Comparison of ENCODE assay signal across 16 mouse cellular contexts in genomic region chr14:11865872-11866271, GRCm38 (mm10).
DNase-seq lines count a peak whose midpoint lies in the region; ATAC-seq and TF ChIP-seq lines count a peak whose summit lies in the region.
"Had no signal": no experiment of that assay in that cellular context is flagged by ENCODE, and none has a peak within 500 bp of the region (broad histone marks: within the 10 kb centered on the region; RNA-seq: fewer than 3 reads in every experiment).

No protein-coding gene starts in this region.

- no peak overlapping the region for H3K4me3 ChIP-seq in gastrocnemius, adult 2 months
- H3K4me3 ChIP-seq in kidney, adult 2 months (ENCODE audit: insufficient read depth, low read depth, low read length): no peak overlapping the region
- H3K4me3 ChIP-seq in liver, adult 2 months (ENCODE audit: insufficient read depth, low read depth, low read length): no peak overlapping the region
- no peak overlapping the region for H3K4me3 ChIP-seq in liver, embryonic 11.5 days (ENCODE audit: low read depth, low read length)
- H3K4me3 ChIP-seq: forebrain, embryonic 15.5 days; heart, embryonic 13.5 days; hindbrain, embryonic 15.5 days had no signal

- no peaks in the 10 kb centered on the region for H3K9me3 ChIP-seq in liver, embryonic 11.5 days (ENCODE audit: control insufficient read depth, low read length)
- H3K9me3 ChIP-seq: forebrain, embryonic 15.5 days; heart, embryonic 13.5 days; hindbrain, embryonic 15.5 days had no signal

- no peak for TF ChIP-seq CTCF in gastrocnemius, adult 2 months (IDR thresholded peaks at IDR 0.05)
- TF ChIP-seq CTCF in kidney, adult 2 months (conservative IDR thresholded peaks at IDR 0.05; ENCODE audit: insufficient read depth, insufficient read length, low read depth, low read length): no peak
- TF ChIP-seq CTCF in liver, adult 2 months (IDR thresholded peaks at IDR 0.05; ENCODE audit: low read depth, low read length): no peak

- H3K36me3 ChIP-seq in kidney, adult 2 months (ENCODE audit: control insufficient read depth, insufficient read depth, low read length): no peaks in the 10 kb centered on the region
- no peaks in the 10 kb centered on the region for H3K36me3 ChIP-seq in liver, adult 2 months (ENCODE audit: control insufficient read depth, insufficient read depth, low read length)
- H3K36me3 ChIP-seq in liver, embryonic 11.5 days (ENCODE audit: control insufficient read depth, insufficient read depth, low read length): no peaks in the 10 kb centered on the region
- H3K36me3 ChIP-seq: forebrain, embryonic 15.5 days; heart, embryonic 13.5 days; hindbrain, embryonic 15.5 days had no signal

- H3K27ac ChIP-seq in gastrocnemius, adult 2 months: peak overlapping the region; percentile 87
- H3K27ac ChIP-seq in kidney, adult 2 months (ENCODE audit: insufficient read depth, low read depth, low read length): peak overlapping the region; percentile 45; the same call in 1 of the 2 replicates
- H3K27ac ChIP-seq in liver, adult 2 months (replicated peaks; ENCODE audit: insufficient read depth, low read depth, low read length): no peak overlapping the region
- H3K27ac ChIP-seq in liver, embryonic 11.5 days (ENCODE audit: low read depth, low read length): no peak overlapping the region
- H3K27ac ChIP-seq: forebrain, embryonic 15.5 days; hindbrain, embryonic 15.5 days had no signal

- TF ChIP-seq POLR2A in kidney, adult 2 months (IDR thresholded peaks at IDR 0.05; ENCODE audit: low read depth, low read length): no peak
- TF ChIP-seq POLR2A in liver, adult 2 months (IDR thresholded peaks at IDR 0.05; ENCODE audit: extremely low read depth, insufficient read depth, low read length): no peak

- H3K4me2 ChIP-seq in liver, embryonic 11.5 days: no peak overlapping the region
- H3K4me2 ChIP-seq: forebrain, embryonic 15.5 days; hindbrain, embryonic 15.5 days had no signal

- H3K9ac ChIP-seq in liver, adult 2 months (ENCODE audit: low read depth, low read length): no peak overlapping the region
- no peak overlapping the region for H3K9ac ChIP-seq in liver, embryonic 11.5 days (ENCODE audit: low read depth, low read length)
- H3K9ac ChIP-seq: forebrain, embryonic 15.5 days; heart, embryonic 13.5 days; hindbrain, embryonic 15.5 days had no signal

- peaks cover 7% of the 10 kb centered on the region; the same call in 1 of the 2 replicates for H3K4me1 ChIP-seq in kidney, adult 2 months (ENCODE audit: control insufficient read depth, insufficient read depth, low read length)
- H3K4me1 ChIP-seq in liver, adult 2 months (ENCODE audit: control insufficient read depth, insufficient read depth, low read length): peaks cover 11% of the 10 kb centered on the region
- no peaks in the 10 kb centered on the region for H3K4me1 ChIP-seq in liver, embryonic 11.5 days (replicated peaks; ENCODE audit: control insufficient read depth, insufficient read depth, low read length)
- H3K4me1 ChIP-seq: forebrain, embryonic 15.5 days had no signal

- peaks cover 3% of the 10 kb centered on the region; the same call in 1 of the 2 replicates for H3K79me2 ChIP-seq in liver, adult 2 months (ENCODE audit: control insufficient read depth, insufficient read depth, low read length)

- H3K27me3 ChIP-seq in kidney, adult 2 months (replicated peaks; ENCODE audit: control insufficient read depth, insufficient read depth, low read length): no peaks in the 10 kb centered on the region
- H3K27me3 ChIP-seq in liver, adult 2 months (ENCODE audit: control insufficient read depth, insufficient read depth, low read length): no peaks in the 10 kb centered on the region
- H3K27me3 ChIP-seq in liver, embryonic 11.5 days (replicated peaks; ENCODE audit: control insufficient read depth, insufficient read depth, low read length): no peaks in the 10 kb centered on the region
- H3K27me3 ChIP-seq: forebrain, embryonic 15.5 days; heart, embryonic 13.5 days; hindbrain, embryonic 15.5 days had no signal

- no peak for ATAC-seq in liver, embryonic 11.5 days (replicated peaks; ENCODE audit: low FRiP score)
- ATAC-seq: forebrain, embryonic 15.5 days had no signal

- 54% methylated on average over 6 of the region's 6 CpGs for WGBS in kidney, adult 2 months
- WGBS in liver, adult 2 months: 25% methylated on average over 6 of the region's 6 CpGs
- 72% methylated on average over 6 of the region's 6 CpGs for WGBS in liver, embryonic 11.5 days

- intact Hi-C loops in gastrocnemius, adult 2 months (cut with DNase I): loop anchor here (5.0 to 10.0 kb wide), 2 partner anchors 269 to 314 kb away; partner anchors contain the start of gene Ptprg
- intact Hi-C loops in gastrocnemius, postnatal 36 days (cut with DNase I): no loop called here

- DNase-seq in gastrocnemius, adult 2 months: no peak
- DNase-seq in gastrocnemius, postnatal 36 days: no peak
- DNase-seq in kidney, adult 2 months: peak; percentile 65
- no peak for DNase-seq in kidney, postnatal 10 days
- peak; percentile 88 for DNase-seq in liver, adult 2 months (ENCODE audit: extremely low read depth, low read depth, low spot score)
- DNase-seq in liver, embryonic 11.5 days (ENCODE audit: low spot score): no peak
- DNase-seq in urinary bladder, postnatal 25 days (ENCODE audit: low spot score): no peak
- no peak for DNase-seq in adrenal gland, adult 8-10 months
- DNase-seq: adrenal gland, postnatal 14 days; cerebellum, adult 2 months; cerebellum, postnatal 10 days; gastrocnemius, postnatal 10 days; heart, postnatal 36 days had no signal

Comparison
In these comparisons a context has a peak if more than half of its experiments do, and no peak if none do; other contexts are left out.
1. DNase-seq: peak in kidney, adult 2 months (single experiment) and liver, adult 2 months (single experiment); none in gastrocnemius, adult 2 months (single experiment), gastrocnemius, postnatal 36 days (0 of 2), kidney, postnatal 10 days (single experiment), liver, embryonic 11.5 days (single experiment), urinary bladder, postnatal 25 days (single experiment) and adrenal gland, adult 8-10 months (single experiment).
2. H3K27ac ChIP-seq: peak in gastrocnemius, adult 2 months (single experiment) and kidney, adult 2 months (single experiment); none in liver, adult 2 months (single experiment) and liver, embryonic 11.5 days (single experiment).